Mouse (Mus musculus) neutrophil, adult 5-6 weeks (primary cell): ENCODE results near the gene Thoc7. TPM values are rescaled to one million over a fixed set of nuclear protein-coding genes. Genes with fewer than 3 reads are reported as not detected.

ENCODE experiments used
- ATAC-seq: fragments of 151-379, 151-347 bp; 2 replicates; pipeline ENCODE4 v1.8.0; 2017; ENCODE audit warnings: mild to moderate bottlenecking, moderate TSS enrichment; ENCODE audit not compliant: insufficient number of reproducible peaks, poor library complexity, low FRiP score, severe bottlenecking; ENCODE audit errors: extremely low read depth
- total RNA-seq: library from RNA; stranded (forward); fragments of 200-1000 nt; gene quantifications from 2 replicates; pipeline ENCODE4 v1.2.3, GENCODE M21; 2017

The Thoc7 gene
- total RNA-seq, 1 experiment from 2014 or later, result 87.5 TPM

DNA sequence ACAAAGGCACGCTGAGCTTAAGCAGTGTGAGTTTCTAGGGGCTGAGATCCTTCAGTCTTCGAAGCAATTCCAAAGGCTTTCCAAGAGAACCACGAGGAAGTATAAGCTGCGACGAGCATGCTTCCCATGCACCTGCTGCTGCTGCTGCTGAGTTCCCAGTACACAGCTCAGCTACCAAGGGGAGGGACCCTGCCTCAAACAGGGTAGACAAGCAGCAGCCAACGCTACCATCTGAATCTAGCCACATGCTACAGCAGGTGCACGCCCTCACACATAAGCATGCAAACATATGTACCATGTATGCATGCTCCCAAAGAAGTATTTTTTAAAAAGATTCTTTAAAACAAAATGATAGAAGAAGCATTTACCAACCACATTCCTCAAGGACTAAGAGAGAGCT is 13.3 kb downstream of the Thoc7 start:
- ATAC-seq, result no peak

DNA sequence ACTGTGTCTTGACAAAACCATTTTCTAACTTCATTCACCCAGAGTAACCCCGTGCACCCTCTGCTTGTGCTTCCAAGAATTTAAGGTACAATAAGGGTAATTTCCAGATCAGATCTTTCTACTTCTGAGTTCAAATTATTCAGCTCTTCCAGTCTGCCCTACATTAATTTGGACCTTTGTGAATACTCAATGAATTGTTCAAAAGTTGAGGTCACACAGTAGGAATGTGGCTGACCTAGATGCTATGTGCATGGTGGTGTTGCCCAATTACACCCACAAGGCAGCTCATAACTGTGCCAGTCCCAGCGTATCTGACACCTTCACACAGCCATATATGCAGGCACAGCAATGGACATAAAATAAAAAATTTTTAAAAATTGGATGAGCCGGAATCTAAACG is 17.0 kb downstream of the Thoc7 start:
- no peak for ATAC-seq

DNA sequence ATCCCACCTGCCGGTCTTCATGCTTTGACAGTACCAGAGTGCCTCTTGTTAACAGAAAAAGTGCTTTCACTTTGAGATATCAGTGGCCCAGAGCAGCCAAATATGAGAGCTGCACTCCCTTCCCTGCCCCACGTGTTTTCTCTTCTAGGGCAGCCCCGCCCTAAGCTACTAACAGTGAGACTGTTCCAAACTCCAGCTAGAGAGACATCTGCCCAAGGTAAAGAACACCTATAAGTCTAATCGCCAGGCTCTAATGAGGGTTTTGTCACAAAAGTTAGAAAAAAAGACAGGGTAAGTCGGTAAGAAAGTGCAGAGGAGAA is 27.6 kb downstream of the Thoc7 start:
- no peak for ATAC-seq

DNA sequence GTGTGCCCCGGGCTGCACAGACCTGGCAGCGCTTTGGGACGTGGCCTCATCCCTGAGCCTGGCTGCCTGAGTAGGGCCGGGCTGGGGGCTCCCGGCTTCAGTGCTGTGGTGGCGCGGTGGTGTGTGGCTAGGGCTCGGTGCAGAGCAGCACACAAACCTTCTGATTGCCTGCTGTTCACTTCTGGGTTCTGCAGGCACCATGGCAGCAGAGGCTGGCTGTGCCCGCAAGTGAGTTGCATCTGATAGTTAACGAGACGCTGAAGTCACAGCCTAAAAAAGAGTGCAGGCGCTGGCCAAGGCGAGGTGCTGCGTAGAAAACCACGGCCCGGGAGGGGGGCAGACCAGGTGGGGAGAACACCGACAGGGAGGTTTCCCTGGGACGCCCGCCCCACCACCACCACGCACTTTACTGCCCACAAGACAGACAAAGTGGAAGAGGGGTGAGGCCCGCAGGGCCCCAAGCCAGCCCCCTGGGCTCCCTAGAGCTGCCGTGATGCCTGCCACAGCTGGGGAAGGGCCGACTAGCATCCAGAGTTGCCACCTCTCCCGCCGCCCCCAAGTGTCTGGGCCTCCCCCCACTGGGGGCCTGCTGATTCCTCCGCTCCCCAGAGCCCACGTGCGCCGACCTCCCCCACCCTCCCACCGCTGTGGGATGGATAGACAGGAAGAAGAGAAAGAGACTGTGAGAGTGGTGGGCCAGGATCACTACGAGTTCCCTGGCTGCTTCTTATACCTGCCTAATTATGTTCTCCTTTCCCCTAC is 28.2 kb downstream of the Thoc7 start:
- no peak for ATAC-seq

DNA sequence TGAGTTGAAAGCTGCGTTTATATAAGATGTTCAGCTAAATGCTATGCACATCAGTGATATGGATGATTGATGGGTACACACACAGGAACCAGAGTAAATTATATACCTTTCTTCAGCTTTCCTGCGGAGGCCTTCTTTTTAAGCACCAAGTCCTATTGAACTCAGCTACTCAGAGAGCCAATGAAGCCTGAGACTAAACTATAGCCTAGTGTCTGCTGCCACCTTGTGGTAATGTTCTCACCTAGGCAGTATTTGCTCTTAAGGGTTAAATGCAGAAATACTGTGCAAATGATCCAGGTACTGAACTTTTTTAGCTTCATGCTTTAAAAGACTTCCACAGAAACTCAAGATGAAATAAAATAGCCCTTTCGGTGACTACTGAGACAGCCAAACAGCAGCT is 44.0 kb downstream of the Thoc7 start:
- 0 out of 2 replicates have a peak, but pooled peaks have one; percentile 39 for ATAC-seq

DNA sequence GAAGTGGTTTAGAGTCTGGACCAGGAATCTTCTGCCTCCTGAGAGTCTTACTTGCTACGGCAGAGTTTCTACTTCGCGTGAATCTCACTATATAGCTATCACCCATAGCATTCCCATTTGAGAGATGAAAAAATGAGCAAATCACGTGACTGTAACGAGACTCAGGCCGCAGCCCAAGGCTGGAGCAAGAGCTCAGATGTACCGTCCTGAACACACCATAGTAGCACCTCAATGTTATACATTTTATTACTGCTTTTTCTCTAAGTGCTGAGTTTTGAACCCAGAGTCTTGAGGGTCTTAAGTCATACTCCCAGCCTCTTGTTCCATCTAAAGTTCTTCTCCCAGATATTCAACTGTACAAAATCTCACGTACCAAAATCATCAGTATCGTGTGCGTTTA is 44.4 kb downstream of the Thoc7 start:
- ATAC-seq, result no peak

DNA sequence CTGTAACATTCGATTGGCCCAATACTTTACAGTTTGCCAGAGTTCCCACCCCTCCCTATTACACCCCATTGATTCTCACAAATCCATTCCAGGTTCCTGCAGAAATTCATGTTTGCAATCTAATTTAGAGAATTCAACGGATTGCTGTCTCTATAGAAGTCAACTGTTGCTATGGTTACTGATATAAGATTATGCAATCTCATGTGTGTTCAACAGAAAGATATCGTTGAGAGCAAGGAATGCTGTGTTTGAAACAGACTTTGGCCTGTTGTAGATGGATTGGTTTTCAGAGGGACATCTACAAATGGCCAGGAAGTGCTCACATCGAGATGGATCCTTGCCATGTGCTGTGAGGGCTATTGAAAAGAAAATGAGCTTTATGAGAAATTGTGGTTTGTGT is 46.4 kb downstream of the Thoc7 start:
- no peak for ATAC-seq

DNA sequence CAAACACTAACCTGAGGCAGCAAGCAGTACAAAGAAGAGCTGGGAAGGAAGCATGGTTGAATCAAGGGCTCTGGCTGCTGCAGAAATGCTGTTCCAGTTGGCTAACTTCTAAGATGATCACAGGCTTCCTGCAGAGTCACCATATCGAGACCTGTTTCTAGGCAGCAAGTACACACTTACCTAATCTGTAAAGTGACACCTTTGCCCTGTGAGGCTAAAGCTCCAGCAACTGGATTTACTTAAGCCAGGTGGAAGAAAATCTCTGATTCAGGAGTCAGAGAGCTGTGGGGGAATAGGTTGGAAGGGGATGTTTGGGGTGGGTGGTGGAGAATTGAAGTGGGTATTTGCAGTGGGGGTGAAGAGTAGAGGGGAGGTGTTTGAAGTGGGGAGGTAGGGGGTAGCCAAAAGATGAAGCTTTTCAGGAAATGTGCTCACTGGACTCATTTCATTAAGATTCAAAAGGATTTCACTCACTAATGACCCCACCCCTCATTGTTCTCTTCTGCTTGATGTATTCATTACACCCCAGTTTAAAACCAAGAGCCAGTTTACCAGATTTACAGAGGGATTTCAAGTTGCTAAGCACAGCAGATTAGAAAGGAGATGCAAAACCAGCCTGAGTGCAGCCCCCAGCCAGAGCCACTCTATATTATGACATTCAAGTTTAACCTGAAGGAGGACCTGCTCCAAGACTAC is 47.1 kb downstream of the Thoc7 start, which contains the start of gene Gm281:
Gm281 (minus strand) TSS at position 92 of the 696 bp plus-strand sequence.
- no peak for ATAC-seq

DNA sequence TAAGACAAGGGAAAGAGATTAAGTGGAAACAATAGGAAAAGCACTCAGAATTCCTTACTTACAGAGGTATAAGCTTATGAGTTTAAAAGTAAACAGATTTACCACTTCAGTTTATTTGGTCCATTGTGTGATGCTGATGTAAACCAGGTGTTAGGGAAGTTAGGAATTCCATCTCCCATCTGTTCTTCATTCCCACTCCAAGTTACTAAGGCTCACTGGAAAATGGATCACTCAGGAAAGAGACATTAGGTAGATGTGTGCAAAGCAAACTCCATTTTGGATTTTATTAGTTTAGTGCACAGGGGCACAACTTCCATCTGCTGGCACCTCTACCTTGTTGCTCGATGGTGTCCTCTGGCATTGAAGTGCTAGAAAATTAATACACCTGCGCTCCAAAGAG is 51.5 kb downstream of the Thoc7 start:
- ATAC-seq, result no peak

DNA sequence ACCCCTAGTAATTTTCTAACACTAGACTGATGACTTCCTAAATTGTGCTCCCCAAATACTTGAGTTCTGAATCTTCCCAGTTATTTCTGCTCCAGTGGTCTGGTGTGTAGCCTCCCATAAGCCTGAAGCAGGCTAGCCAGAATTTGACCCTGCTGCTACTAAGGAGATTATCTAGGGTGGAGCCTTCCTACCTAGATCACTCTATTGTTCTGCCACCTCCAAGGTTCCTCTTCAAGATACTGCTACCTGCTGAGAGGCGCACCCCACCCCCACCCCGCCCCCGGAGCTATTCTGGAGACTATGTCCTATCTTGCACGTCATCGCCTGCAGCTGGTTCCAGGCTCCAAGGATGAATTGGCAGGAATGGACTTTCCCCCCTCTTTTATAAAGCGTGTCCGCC is 54.5 kb downstream of the Thoc7 start:
- no peak for ATAC-seq

DNA sequence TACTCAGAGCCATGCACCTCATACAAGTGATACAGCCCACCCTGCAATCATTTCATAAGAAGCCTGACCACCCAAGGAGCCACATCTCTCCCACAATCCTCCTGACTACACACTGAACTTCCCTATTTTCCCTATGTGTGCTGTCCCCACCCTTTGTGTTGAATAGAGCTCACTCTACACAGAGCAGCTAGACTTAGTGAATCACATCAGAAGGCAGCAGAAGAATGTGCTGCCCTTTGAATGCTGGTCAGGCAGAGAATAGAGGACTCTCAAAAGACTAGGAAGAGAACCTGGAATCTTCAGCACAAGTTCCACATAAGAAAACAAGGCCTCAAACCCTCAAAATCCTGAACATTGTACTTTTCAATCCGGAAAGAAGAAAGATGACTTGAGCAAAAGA is 55.2 kb downstream of the Thoc7 start:
- ATAC-seq, result no peak

DNA sequence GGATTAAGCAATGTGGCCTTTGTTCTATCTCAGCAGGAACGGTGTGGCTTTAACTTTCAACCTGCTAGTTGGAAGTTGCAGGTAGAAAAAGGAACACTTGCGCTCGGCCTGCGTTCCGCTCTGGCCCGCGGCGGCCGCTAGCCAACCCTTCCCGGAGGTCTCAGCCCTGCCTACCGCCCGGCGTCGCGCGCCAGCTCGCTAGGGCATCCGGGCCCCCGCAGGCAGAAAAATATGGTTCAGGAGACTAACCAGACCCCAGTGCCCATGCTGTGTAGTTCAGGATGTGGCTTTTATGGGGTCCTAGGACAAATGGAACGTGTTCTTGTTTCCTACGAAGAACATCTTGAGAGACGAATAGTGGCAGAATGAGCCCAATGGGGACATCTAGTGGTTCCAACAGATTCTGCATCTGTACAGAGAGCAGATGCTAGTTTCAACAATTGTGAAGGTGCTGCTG is 60.0 kb downstream of the Thoc7 start:
- ATAC-seq, result peak; percentile 51; the same call in 1 of the 2 replicates

Other genes with a start within 250 kb of the Thoc7 start
- gene Gm281, start 47.4 kb downstream of the Thoc7 start, total RNA-seq, result not detected in 2 replicates
- gene Atxn7, start 412 bp downstream of the Thoc7 start, total RNA-seq, result 58.4 and 58.7 TPM in 2 replicates
- gene Psmd6, start 159.1 kb upstream of the Thoc7 start, total RNA-seq, result 108 and 128 TPM in 2 replicates
- gene Olfr720, start 225.0 kb upstream of the Thoc7 start, total RNA-seq, result not detected in 2 replicates